Mouse (Mus musculus) heart, postnatal 0 days (tissue): Measurements from ENCODE around the gene Cdkal1.

Experiments used
- CTCF ChIP-seq: IDR thresholded peaks from 2 replicates; pipeline ENCODE4 v1.5.1; 2016; ENCODE audit warnings: antibody characterized with exemption, control low read depth, low read depth
- EP300 ChIP-seq: IDR thresholded peaks from 2 replicates; pipeline ENCODE4 v1.6.1; 2016; ENCODE audit warnings: antibody characterized with exemption, low read depth

DNA sequence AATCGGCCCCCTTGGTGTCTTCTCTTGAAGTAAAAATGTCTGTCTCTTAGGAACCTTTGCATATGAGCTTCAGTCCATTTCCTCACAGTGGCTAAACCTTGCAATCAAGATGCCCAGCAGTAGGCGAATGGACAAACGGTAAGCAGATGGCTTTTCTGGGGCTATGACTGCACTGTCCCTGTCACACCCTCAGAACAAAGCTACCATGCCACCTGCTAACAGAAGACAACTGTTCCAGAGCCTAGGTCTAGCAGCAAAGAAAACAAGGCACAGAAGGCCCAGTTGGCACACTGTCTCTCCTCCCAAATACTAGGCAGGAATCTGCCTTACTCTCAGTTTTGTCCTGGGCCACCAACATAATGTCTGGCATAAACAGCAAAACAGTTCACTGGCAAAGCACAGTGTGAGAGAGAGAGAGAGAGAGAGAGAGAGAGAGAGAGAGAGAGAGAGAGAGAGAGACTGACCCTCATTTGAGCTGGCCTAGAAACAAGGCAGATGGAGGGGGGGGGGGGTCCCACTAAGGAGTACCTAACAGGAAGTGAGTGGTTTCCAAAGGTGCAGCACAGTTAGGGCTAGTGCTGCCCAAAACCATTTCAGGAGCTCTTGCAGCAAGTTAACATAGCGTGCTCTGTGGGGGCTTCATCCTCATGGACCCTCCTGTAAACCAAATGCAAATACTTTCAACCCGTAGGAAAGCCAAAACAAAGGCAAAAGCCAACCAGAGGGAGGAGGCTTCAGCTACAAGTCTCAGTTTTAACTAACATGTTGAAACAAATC, 95.6 kb downstream of the Cdkal1 start:
- no peak for TF ChIP-seq CTCF
- TF ChIP-seq EP300 = no peak
